Mouse (Mus musculus) liver, embryonic 14.5 days (tissue): ENCODE measurements around the gene Amph. TPM values are rescaled to one million over a fixed set of nuclear protein-coding genes. Genes with fewer than 3 reads are reported as not detected.
A peak's percentile ranks its signal among the peaks of the same experiment; 100 is the strongest.

Experiments used
- ATAC-seq: fragments of 200-750 bp; cut with Nextera tagmentation; 2 replicates; pipeline ENCODE4 v1.8.0; 2017; ENCODE audit warnings: moderate number of reproducible peaks, mild to moderate bottlenecking, moderate library complexity; ENCODE audit not compliant: insufficient read depth
- DNase-seq, 3 experiments: peaks; one replicate each; pipeline ENCODE4 v3.0.0-alpha.2; 2012 to 2013; ENCODE audit warnings: low read depth in 3 of 3, low spot score in 3 of 3
- H3K27ac ChIP-seq: fragments of 300-500 bp; sonication (generic); 2 replicates; pipeline ENCODE4 v1.5.1; 2014; ENCODE audit warnings: moderate library complexity, mild to moderate bottlenecking, control low read depth, inconsistent platforms
- H3K27me3 ChIP-seq: fragments of 300-500 bp; sonication (generic); 2 replicates; pipeline ENCODE4 v1.6.1; 2014; ENCODE audit warnings: mild to moderate bottlenecking, low read length, moderate library complexity; ENCODE audit not compliant: control insufficient read depth, insufficient read depth
- H3K36me3 ChIP-seq: fragments of 300-500 bp; sonication (generic); replicated peaks from 2 replicates; pipeline ENCODE4 v1.6.1; 2014; ENCODE audit warnings: low read depth; ENCODE audit not compliant: control insufficient read depth, insufficient read depth
- H3K4me1 ChIP-seq, 2 experiments: fragments of 200-500 bp in 1 of 2; fragments of 300-500 bp in 1 of 2; sonication (generic) in 1 of 2; replicated peaks; 2 replicates each; pipeline ENCODE4 v1.6.1; 2012 to 2014; ENCODE audit warnings: antibody characterized with exemption in 1 of 2, inconsistent platforms in 1 of 2, low read length in 1 of 2; ENCODE audit not compliant: control insufficient read depth in 2 of 2, insufficient read depth in 2 of 2
- H3K4me2 ChIP-seq: fragments of 300-500 bp; sonication (generic); 2 replicates; pipeline ENCODE4 v1.6.1; 2014; ENCODE audit warnings: low read depth, mild to moderate bottlenecking, control low read depth, moderate library complexity
- H3K4me3 ChIP-seq, 2 experiments: fragments of 200-500 bp in 1 of 2; fragments of 300-500 bp in 1 of 2; sonication (generic) in 1 of 2; 2 replicates each; pipeline ENCODE4 v1.5.1; 2012 to 2014; ENCODE audit warnings: low read depth in 2 of 2, low read length in 2 of 2, mild to moderate bottlenecking in 2 of 2, control low read depth in 1 of 2, inconsistent platforms in 1 of 2, moderate library complexity in 1 of 2; ENCODE audit not compliant: insufficient read depth in 1 of 2
- H3K9ac ChIP-seq: fragments of 300-500 bp; sonication (generic); replicated peaks from 2 replicates; pipeline ENCODE4 v1.6.1; 2014; ENCODE audit warnings: mild to moderate bottlenecking, control low read depth, moderate library complexity
- H3K9me3 ChIP-seq: fragments of 300-500 bp; sonication (generic); 2 replicates; pipeline ENCODE4 v1.6.1; 2016; ENCODE audit warnings: low read length, mixed read lengths; ENCODE audit not compliant: control insufficient read depth
- CTCF ChIP-seq: IDR thresholded peaks from 2 replicates; pipeline ENCODE4 v1.5.1; 2016; ENCODE audit warnings: antibody characterized with exemption, low read depth, control low read depth
- EP300 ChIP-seq: IDR thresholded peaks from 2 replicates; pipeline ENCODE4 v1.6.1; 2016; ENCODE audit warnings: antibody characterized with exemption, low read depth
- WGBS: fragments of 180-500 bp; shearing (Covaris S2); extraction: QIAGEN DNeasy Blood & Tissue Kit; methylation state at CpG from one replicate; pipeline ENCODE4 v1.1.7; 2014; ENCODE audit not compliant: insufficient replicate concordance; 5-methylcytosine and 5-hydroxymethylcytosine counted together
- polyA plus RNA-seq, 2 experiments: library from polyadenylated mRNA; depleted of rRNA in 1 of 2; stranded (reverse) in 1 of 2; unstranded in 1 of 2; fragments of >200 nt; fragmentation: Nextera tagmentation in 1 of 2; extraction: Ambion mirVana in 1 of 2; gene quantifications; 2 replicates each; pipeline versions ENCODE4 v1.2.1 to v1.2.3; 2012 to 2014

Gene Amph
- polyA plus RNA-seq, 2 experiments = 0.20 TPM; not detected in 1

GRCm38 (mm10) chr13:18949029-18949350, 985 bp downstream of the Amph start:
- 14% methylated on average over 5 of the region's 5 CpGs for WGBS
- Histone ChIP-seq H3K36me3 (no peaks in the 10 kb centered on the region), H3K27me3 (peaks cover 28% of the 10 kb centered on the region), H3K4me1 (no peaks in the 10 kb centered on the region), H3K9ac (no peak overlapping the region), H3K27ac (no peak overlapping the region), H3K4me2 (peak overlapping the region; percentile 47; the same call in 1 of the 2 replicates), H3K4me3 (peak overlapping the region in 1 of 2 experiments; percentile 41; a peak in 1 of 4 replicates), H3K9me3 (no peaks in the 10 kb centered on the region)
- DNase-seq (no peak), ATAC-seq (no peak)
- no peak for TF ChIP-seq EP300
- no peak for TF ChIP-seq CTCF

- H3K4me2 ChIP-seq = no peak overlapping the region
- no peaks in the 10 kb centered on the region for H3K9me3 ChIP-seq
- no peak overlapping the region for H3K9ac ChIP-seq
- no peaks in the 10 kb centered on the region for H3K36me3 ChIP-seq
- WGBS = 44% methylated on average over 11 of the region's 11 CpGs
- H3K4me3 ChIP-seq = no peak overlapping the region
- H3K4me1 ChIP-seq = no peaks in the 10 kb centered on the region
- TF ChIP-seq CTCF (no peak), EP300 (no peak)
- H3K27me3 ChIP-seq = peaks cover 28% of the 10 kb centered on the region
- H3K27ac ChIP-seq = no peak overlapping the region
- DNase-seq (no peak), ATAC-seq (no peak)
Measured at GRCm38 (mm10) chr13:18949626-18950200, 1.7 kb downstream of the Amph start.

GRCm38 (mm10) chr13:18953575-18953974, 5.6 kb downstream of the Amph start:
- Histone ChIP-seq H3K4me2 (no peak overlapping the region), H3K9me3 (no peaks in the 10 kb centered on the region), H3K4me1 (no peaks in the 10 kb centered on the region), H3K36me3 (no peaks in the 10 kb centered on the region), H3K27ac (no peak overlapping the region), H3K4me3 (no peak overlapping the region), H3K9ac (no peak overlapping the region), H3K27me3 (peaks cover 15% of the 10 kb centered on the region)
- 66% methylated on average over 4 of the region's 4 CpGs for WGBS
- DNase-seq (no peak), ATAC-seq (no peak)
- TF ChIP-seq CTCF (no peak), EP300 (no peak)

GRCm38 (mm10) chr13:18956065-18956913, 8.3 kb downstream of the Amph start:
- H3K27me3 ChIP-seq = no peaks in the 10 kb centered on the region
- H3K27ac ChIP-seq = no peak overlapping the region
- no peak overlapping the region for H3K4me3 ChIP-seq
- TF ChIP-seq CTCF (no peak), EP300 (no peak)
- ATAC-seq (no peak), DNase-seq (no peak)
- no peaks in the 10 kb centered on the region for H3K4me1 ChIP-seq
- H3K4me2 ChIP-seq = no peak overlapping the region
- no peaks in the 10 kb centered on the region for H3K36me3 ChIP-seq
- H3K9ac ChIP-seq = no peak overlapping the region
- 64% methylated on average over 11 of the region's 11 CpGs for WGBS
- no peaks in the 10 kb centered on the region for H3K9me3 ChIP-seq

- H3K27ac ChIP-seq = no peak overlapping the region
- no peak for TF ChIP-seq EP300
- TF ChIP-seq CTCF = no peak
- no peaks in the 10 kb centered on the region for H3K4me1 ChIP-seq
- DNase-seq (no peak), ATAC-seq (no peak)
- H3K9me3 ChIP-seq = no peaks in the 10 kb centered on the region
- H3K9ac ChIP-seq = no peak overlapping the region
- 63% methylated on average over 3 of the region's 3 CpGs for WGBS
- no peaks in the 10 kb centered on the region for H3K36me3 ChIP-seq
- H3K4me3 ChIP-seq = no peak overlapping the region
- no peaks in the 10 kb centered on the region for H3K27me3 ChIP-seq
- H3K4me2 ChIP-seq = no peak overlapping the region
Measured at GRCm38 (mm10) chr13:18957028-18957427, 9.0 kb downstream of the Amph start.
